ENCODE assay signal across 18 mouse cellular contexts in genomic region chr1:164690055-164690454, GRCm38 (mm10).
"Had no signal": no experiment of that assay in that cellular context is flagged by ENCODE, and none has a peak within 500 bp of the region (broad histone marks: within the 10 kb centered on the region; RNA-seq: fewer than 3 reads in every experiment).

No protein-coding gene starts in this region.

- H3K27ac ChIP-seq: liver, embryonic 12.5 days; liver, embryonic 14.5 days; midbrain, embryonic 10.5 days; midbrain, embryonic 12.5 days; neural tube, embryonic 13.5 days; neural tube, embryonic 15.5 days had no signal

- H3K9ac ChIP-seq: liver, embryonic 12.5 days; liver, embryonic 14.5 days; midbrain, embryonic 12.5 days; neural tube, embryonic 13.5 days; neural tube, embryonic 15.5 days had no signal

- H3K4me2 ChIP-seq: liver, embryonic 12.5 days; midbrain, embryonic 12.5 days; neural tube, embryonic 13.5 days; neural tube, embryonic 15.5 days had no signal

- H3K27me3 ChIP-seq: liver, embryonic 12.5 days; midbrain, embryonic 12.5 days; neural tube, embryonic 13.5 days; neural tube, embryonic 15.5 days had no signal

- H3K4me3 ChIP-seq: liver, embryonic 12.5 days; midbrain, embryonic 10.5 days; midbrain, embryonic 12.5 days; myocyte; neural tube, embryonic 13.5 days; neural tube, embryonic 15.5 days had no signal

- DNase-seq: lung, adult 2 months; lung, postnatal 14 days; lung, postnatal 4 days; midbrain, embryonic 14.5 days; right cerebral cortex, adult 18-20 months; right cerebral cortex, postnatal 4 days; spleen, adult 18-20 months; thymus, adult 18-20 months; thymus, postnatal 14 days; thymus, postnatal 36 days had no signal

- H3K9me3 ChIP-seq: liver, embryonic 12.5 days; midbrain, embryonic 10.5 days; midbrain, embryonic 12.5 days; neural tube, embryonic 13.5 days; neural tube, embryonic 15.5 days had no signal

- H3K36me3 ChIP-seq: liver, embryonic 12.5 days; midbrain, embryonic 10.5 days; midbrain, embryonic 12.5 days; neural tube, embryonic 13.5 days; neural tube, embryonic 15.5 days had no signal

- H3K4me1 ChIP-seq: liver, embryonic 12.5 days; midbrain, embryonic 10.5 days; midbrain, embryonic 12.5 days; neural tube, embryonic 13.5 days; neural tube, embryonic 15.5 days had no signal

- ATAC-seq: liver, embryonic 12.5 days; midbrain, embryonic 16.5 days had no signal
